Mouse (Mus musculus) MN1 (cell line): ENCODE results near the gene Armh4.

ENCODE experiments used
- DNase-seq: peaks from one replicate; pipeline ENCODE4 v3.0.0-alpha.2; 2016; ENCODE audit warnings: low spot score

Gene Armh4

GRCm38 (mm10) chr14:49733950-49734349 is 49.2 kb downstream of the Armh4 start:
- peak; percentile 59 for DNase-seq

GRCm38 (mm10) chr14:49723361-49724054 is 59.7 kb downstream of the Armh4 start:
- DNase-seq = peak; percentile 31

DNA sequence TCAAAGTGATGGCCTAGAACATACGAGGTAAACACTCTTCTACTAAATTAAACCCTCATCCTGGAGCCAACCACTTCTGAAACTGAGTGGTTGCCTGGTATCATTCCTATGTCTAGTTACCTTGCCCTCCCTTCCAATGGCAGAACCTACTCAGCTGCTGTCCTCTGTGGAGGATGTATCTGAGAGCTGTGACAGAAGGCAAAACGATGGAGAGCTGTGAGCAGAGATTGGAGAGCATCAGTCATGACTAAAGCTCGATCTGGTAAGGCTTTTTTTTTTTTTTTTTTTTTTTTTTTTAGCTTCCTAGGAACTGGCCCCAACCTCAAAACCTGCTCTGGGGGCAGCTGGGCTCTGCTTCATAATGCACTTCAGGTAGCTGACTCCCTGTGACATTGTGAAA is 60.4 kb downstream of the Armh4 start:
- DNase-seq = no peak

DNA sequence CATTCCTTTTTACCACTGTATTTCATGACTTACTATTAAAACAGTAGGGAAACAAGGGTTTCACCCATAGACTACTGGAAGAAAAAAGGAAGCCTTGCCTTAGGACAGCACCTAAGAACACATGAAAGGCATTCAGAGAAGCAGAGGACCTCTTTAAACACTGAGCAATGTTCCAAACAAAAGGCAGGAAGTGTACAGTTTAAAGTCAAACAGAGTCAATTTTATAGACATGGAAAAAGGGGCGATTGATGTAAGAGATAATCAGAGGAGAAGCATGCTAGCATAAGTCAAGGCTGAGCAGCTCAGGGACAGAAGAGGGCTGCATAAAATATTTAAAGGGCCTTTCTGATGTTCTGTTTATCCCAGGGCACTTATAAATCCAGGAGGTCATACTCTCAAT is 61.9 kb downstream of the Armh4 start:
- DNase-seq = no peak

DNA sequence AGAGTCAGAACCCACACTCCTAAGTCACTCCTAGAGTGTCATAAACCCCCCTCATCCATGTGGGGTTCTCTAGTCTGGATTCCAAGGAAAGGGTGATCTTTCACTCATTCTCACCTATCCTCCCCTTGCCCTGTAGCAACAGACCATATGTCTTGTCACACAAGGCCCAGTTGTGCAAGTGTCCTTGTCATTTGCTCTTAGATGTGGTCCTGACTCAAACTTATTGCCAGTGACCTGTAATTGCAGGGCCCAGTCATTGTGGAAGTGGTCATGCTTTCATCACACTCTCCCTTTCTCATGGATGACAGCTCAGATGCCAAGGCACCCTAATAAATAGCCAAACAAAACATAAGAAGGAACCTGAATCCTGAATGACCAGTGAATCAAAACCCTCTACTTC is 63.5 kb downstream of the Armh4 start:
- no peak for DNase-seq

- DNase-seq = no peak
Measured at GRCm38 (mm10) chr14:49711016-49711415, 72.2 kb downstream of the Armh4 start.

DNA sequence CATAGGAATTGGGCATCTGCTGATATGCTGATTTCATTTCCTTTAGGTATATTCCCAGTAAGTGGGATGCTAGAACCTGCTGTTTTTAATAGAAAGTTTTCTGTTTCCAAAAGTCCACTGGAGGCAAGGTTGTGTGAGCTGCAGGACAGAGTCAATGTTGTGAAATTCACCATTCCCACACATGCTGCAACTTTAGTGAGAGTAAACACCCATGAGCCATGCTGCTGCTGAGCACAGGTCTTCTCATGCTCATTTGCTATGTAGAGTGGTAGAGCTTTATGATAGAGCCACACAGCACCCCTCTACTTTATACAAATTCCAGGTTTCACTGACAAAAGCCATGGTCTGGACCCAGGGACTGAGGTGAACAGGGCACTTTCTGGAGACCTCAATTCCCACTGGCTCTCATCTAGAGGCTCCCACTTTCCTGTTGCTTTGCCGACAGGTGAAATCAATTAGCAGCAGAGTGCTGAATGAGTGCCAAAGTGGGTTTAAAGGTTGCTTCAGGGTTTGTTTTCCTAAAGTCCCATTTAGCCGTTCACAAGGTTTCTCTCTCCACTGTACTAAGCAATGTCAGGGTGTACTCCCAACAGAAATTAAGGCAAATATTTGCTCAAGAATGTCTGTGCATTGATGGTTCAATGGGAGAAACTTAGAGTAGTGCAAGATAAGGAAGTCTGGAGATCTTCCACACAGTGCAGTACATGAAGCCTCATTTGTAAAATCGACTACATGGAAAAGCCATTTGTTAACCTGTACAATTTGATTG is 79.6 kb downstream of the Armh4 start:
- DNase-seq = no peak

DNA sequence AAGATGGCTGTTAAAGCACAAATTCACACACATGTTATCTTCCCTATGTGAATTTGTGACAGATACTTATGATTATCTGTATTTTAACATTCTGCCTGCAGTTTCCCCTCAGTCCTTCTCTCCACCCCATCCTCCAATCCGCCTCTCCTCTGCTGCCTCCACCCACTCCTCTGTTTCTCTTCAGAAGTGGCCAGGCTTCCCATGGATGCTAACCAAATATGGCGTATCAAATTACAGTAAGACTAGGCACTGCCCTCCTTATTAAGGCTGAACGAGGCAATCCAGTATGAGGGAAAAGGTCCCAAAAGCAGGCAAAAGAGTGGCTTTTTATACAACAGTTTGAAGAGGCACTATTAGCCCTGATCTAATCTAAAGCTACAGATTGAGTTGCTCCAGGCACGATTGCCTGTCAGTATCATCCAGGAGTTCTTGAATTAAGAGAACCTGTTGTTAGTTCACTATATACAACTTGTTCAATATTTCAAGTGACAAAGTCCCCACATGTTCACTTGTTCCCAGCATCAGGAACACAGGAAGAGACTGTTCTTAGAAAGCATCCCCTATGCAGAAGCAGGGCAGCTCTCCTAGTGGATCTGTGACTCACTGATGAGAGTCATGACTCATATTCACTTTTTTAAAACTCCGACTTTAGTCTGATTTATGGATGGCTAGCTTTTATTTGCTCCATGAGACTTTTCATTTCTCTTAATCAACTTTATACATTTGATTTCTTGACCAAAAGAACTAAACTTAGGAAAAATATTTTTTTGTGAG is 103.5 kb downstream of the Armh4 start:
- DNase-seq = no peak

GRCm38 (mm10) chr14:49676580-49676979 is 106.6 kb downstream of the Armh4 start:
- DNase-seq = no peak

DNA sequence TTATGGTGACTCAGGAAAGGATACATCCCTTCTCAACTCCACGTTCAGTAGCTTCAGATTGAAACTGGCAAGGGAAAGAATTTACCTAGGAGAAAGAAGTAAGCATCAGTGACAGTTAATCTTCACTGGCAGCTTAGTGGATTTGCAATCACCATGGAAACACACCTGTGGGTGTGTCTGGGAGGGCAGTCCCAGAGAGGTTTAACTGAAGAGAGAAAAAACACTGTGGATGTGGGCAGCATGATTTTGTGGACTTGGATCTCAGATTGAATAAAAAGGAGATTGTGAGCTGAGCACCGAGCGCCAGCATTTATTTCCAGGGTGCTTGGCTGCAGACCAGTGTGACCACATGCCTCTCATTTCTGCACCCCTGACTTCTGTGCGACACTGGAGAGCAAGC is 122.7 kb downstream of the Armh4 start:
- DNase-seq = no peak

DNA sequence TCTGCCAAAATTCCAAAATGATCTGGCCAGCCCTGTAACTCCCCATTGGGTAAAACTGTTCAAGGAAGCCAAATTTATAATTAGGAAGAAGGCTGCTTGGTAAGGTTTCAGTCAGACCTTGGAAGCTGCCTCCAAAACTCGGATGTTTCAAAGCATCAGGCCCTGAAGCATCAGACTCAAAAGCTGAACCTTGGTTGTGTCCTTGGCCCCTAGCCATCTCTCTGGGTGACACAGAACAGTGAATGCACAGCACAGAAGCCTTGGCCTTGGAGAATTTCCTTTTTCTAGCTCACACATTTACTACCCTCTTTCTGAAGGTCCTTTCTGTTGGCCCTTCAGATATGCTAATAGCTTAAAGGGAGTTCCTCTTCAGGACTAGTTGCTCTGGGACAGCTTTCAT is 134.0 kb downstream of the Armh4 start:
- DNase-seq = no peak

- DNase-seq = no peak
Measured at GRCm38 (mm10) chr14:49637422-49637821, 145.8 kb downstream of the Armh4 start.

DNA sequence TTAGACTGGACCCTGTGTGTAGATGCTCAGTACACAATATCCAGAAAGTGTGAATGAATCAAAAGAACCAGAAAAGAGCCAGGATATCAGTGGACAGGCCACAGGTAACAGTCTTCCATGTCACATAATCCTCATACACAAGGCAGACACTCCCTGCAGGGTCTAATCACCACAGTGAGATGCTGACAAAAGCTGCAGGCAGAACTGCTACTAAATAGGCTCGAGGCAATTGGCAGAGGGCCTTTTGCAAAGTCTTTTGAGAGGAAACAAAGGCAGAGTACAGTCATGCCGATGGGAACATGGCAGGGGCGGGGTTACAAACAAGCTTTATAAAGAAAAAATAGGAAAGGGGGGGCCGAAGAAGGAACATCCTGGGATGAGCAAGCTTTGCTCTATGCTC is 157.1 kb downstream of the Armh4 start:
- no peak for DNase-seq
